Mouse (Mus musculus) myocyte (in vitro differentiated cells): ENCODE data around the gene Stab2. TPM values are rescaled to one million over a fixed set of nuclear protein-coding genes. Genes with fewer than 3 reads are reported as not detected.

ENCODE experiments used
- H3K27me3 ChIP-seq: one replicate; pipeline ENCODE4 v1.6.1; 2011; ENCODE audit not compliant: control insufficient read depth, insufficient read depth, insufficient read length
- H3K36me3 ChIP-seq: one replicate; pipeline ENCODE4 v1.6.1; 2011; ENCODE audit not compliant: control insufficient read depth, insufficient read depth
- H3K4me2 ChIP-seq: one replicate; pipeline ENCODE4 v1.6.1; 2011; ENCODE audit warnings: low read depth, control low read depth
- H3K4me3 ChIP-seq: one replicate; pipeline ENCODE4 v1.5.1; 2011; ENCODE audit warnings: mild to moderate bottlenecking, control low read depth, moderate library complexity
- H3K79me2 ChIP-seq: one replicate; pipeline ENCODE4 v1.6.1; 2011; ENCODE audit not compliant: control insufficient read depth, insufficient read depth
- H3ac ChIP-seq: one replicate; pipeline ENCODE4 v1.6.1; 2011; ENCODE audit not compliant: control insufficient read depth, insufficient read length
- CEBPB ChIP-seq: IDR thresholded peaks from 2 replicates; pipeline ENCODE4 v1.6.1; 2011; ENCODE audit warnings: mild to moderate bottlenecking, moderate library complexity; ENCODE audit not compliant: poor library complexity, insufficient read depth, severe bottlenecking
- E2F4 ChIP-seq: IDR thresholded peaks from one replicate; pipeline ENCODE4 v1.6.1; 2011; ENCODE audit warnings: mild to moderate bottlenecking, control low read depth, moderate library complexity; ENCODE audit not compliant: insufficient read depth
- MAX ChIP-seq: IDR thresholded peaks from one replicate; pipeline ENCODE4 v1.6.1; 2011; ENCODE audit warnings: low read depth, mild to moderate bottlenecking, control low read depth
- MYOD1 ChIP-seq, 3 experiments: IDR thresholded peaks; one replicate each; pipeline ENCODE4 v1.6.1; 2011; ENCODE audit warnings: control low read depth in 2 of 3, low read depth in 2 of 3, mild to moderate bottlenecking in 2 of 3, moderate library complexity in 1 of 3; ENCODE audit not compliant: insufficient read length in 2 of 3, control insufficient read depth in 1 of 3
- MYOG ChIP-seq, 3 experiments: IDR thresholded peaks; one replicate each; pipeline ENCODE4 v1.6.1; 2011; ENCODE audit warnings: control low read depth in 2 of 3, low read depth in 2 of 3, mild to moderate bottlenecking in 2 of 3; ENCODE audit not compliant: insufficient read length in 2 of 3, control insufficient read depth in 1 of 3, insufficient read depth in 1 of 3
- POLR2A ChIP-seq: IDR thresholded peaks from one replicate; pipeline ENCODE4 v1.6.1; 2011; ENCODE audit warnings: low read depth, mild to moderate bottlenecking, control low read depth, moderate library complexity; ENCODE audit not compliant: insufficient read length
- POLR2AphosphoS2 ChIP-seq: IDR thresholded peaks from one replicate; pipeline ENCODE4 v1.6.1; 2011; ENCODE audit warnings: low read depth, control low read depth; ENCODE audit not compliant: insufficient read length
- REST ChIP-seq: IDR thresholded peaks from one replicate; pipeline ENCODE4 v1.6.1; 2011; ENCODE audit warnings: mild to moderate bottlenecking, control low read depth, moderate library complexity; ENCODE audit not compliant: insufficient read depth, insufficient read length
- SRF ChIP-seq: IDR thresholded peaks from one replicate; pipeline ENCODE4 v1.6.1; 2011; ENCODE audit warnings: low read depth; ENCODE audit not compliant: control insufficient read depth, insufficient read length
- TCF12 ChIP-seq: IDR thresholded peaks from one replicate; pipeline ENCODE4 v1.6.1; 2011; ENCODE audit warnings: mild to moderate bottlenecking, control low read depth; ENCODE audit not compliant: poor library complexity, insufficient read depth, severe bottlenecking
- TCF3 ChIP-seq: IDR thresholded peaks from one replicate; pipeline ENCODE4 v1.6.1; 2011; ENCODE audit warnings: low read depth, control low read depth; ENCODE audit not compliant: insufficient read length
- USF1 ChIP-seq: IDR thresholded peaks from one replicate; pipeline ENCODE4 v1.6.1; 2011; ENCODE audit warnings: low read depth, mild to moderate bottlenecking, control low read depth, moderate library complexity
- polyA plus RNA-seq: library from polyadenylated mRNA; unstranded; fragments of >200 nt; fragmentation: generic; extraction: Trizol; gene quantifications from one replicate; pipeline ENCODE4 v1.2.1, GENCODE M21; 2012; ENCODE audit warnings: missing spikeins

Gene Stab2
- polyA plus RNA-seq, 1 experiment = 0.17 TPM

DNA sequence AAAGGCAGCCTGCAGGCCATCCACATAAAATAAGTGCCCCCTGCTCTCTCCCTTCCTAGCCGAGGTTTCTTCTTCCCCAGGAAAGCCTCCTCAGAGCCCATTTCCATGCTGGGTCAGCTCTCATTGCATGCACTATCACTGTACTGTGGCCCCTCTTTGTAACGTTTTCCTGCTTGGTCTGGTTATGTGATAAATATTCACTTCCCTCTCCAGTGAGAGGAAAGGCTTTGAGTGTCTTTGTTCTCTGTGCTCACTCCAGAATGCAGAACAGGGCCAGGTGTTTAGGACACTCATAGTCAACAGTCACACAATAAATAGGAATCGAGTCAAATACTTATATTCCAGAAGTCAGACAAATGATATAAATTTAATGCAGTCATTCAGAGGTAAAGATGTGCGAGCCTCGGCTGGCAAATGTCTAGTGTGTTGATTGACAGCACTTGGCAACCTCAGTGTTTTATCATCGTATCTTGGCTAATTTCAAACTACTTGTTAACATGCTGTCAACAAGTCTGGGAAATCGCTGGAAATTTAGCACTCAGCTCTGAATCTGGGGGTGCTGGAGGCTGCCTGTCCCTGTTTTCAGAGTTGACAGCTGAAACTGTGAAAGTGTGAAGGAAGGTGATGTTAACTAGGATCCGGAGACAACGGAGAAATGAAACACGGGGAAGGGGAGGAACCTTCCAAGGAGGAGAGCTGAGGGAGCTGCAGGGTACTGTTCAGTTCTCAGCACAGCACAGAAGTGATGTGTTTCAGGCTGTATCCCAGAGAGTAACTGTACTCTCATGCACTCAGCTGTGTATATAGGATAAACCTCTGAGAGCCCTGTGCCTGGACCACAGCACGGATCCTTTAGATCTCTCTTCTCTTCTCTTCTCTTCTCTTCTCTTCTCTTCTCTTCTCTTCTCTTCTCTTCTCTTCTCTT is 46.0 kb downstream of the Stab2 start:
- no peak overlapping the region for H3K4me2 ChIP-seq
- H3K27me3 ChIP-seq = no peaks in the 10 kb centered on the region

DNA sequence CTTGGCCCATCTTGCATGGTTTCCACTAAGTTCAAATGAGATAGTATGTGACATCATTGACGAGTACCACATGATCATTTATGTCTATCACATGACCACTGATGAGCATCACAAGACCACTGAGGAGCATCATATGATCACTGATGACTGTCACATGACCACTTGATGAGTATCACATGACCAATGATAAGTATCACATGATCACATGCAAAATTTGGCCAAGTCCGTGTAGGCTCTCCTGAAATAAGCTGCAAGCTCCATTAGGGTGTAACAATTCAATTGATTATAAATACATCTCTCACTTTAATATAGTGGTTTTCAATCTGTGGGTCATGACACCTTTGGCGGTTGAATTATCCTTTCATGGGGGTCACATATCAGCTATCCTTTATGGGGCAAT is 52.5 kb downstream of the Stab2 start:
- Histone ChIP-seq H3K27me3 (no peaks in the 10 kb centered on the region), H3ac (no peak overlapping the region), H3K36me3 (no peaks in the 10 kb centered on the region)

More for the DNA sequence above, 46.0 kb downstream of the Stab2 start:
- Histone ChIP-seq H3ac (no peak overlapping the region), H3K79me2 (no peaks in the 10 kb centered on the region), H3K4me3 (no peak overlapping the region), H3K36me3 (no peaks in the 10 kb centered on the region)
- TF ChIP-seq POLR2AphosphoS2 (no peak), USF1 (no peak), TCF3 (no peak), MYOD1 (IDR thresholded peaks at IDR 0.05; ENCODE audit: control insufficient read depth in 1 of 3, insufficient read length in 2 of 3, low read depth in 2 of 3) (no peak)

DNA sequence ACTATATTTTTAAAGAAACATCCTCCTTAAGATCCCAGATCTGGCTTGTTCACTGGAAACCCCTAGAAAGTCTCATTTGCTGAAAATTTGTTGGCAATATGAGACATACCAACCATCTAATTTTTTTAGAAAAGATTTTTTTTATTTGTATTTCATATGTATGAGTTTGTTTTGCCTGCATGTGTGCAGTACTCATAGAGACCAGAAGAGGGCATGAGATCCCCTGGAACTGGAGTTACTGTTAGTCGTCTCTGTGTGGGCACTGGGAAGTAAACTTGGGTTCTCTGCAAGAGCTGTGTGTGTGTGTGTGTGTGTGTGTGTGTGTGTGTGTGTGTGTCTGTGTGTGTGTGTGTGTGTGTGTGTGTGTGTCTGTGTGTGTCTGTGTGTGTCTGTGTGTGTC is 55.1 kb downstream of the Stab2 start:
- H3K27me3 ChIP-seq = no peaks in the 10 kb centered on the region
- H3K36me3 ChIP-seq = no peaks in the 10 kb centered on the region
- H3K79me2 ChIP-seq = no peaks in the 10 kb centered on the region
- H3K4me2 ChIP-seq = no peak overlapping the region
- no peak overlapping the region for H3ac ChIP-seq
- H3K4me3 ChIP-seq = no peak overlapping the region
- TF ChIP-seq POLR2AphosphoS2 (no peak), TCF12 (no peak), REST (no peak), TCF3 (no peak), E2F4 (no peak), POLR2A (no peak), SRF (no peak), CEBPB (no peak), MAX (no peak), MYOD1 (IDR thresholded peaks at IDR 0.05; ENCODE audit: control insufficient read depth in 1 of 3, insufficient read length in 2 of 3, low read depth in 2 of 3) (no peak), USF1 (no peak), MYOG (IDR thresholded peaks at IDR 0.05; ENCODE audit: control insufficient read depth in 1 of 3, insufficient read depth in 1 of 3, insufficient read length in 2 of 3, low read depth in 2 of 3) (no peak)

More for the DNA sequence above, 52.5 kb downstream of the Stab2 start:
- H3K79me2 ChIP-seq = no peaks in the 10 kb centered on the region
- no peak overlapping the region for H3K4me2 ChIP-seq
- H3K4me3 ChIP-seq = no peak overlapping the region
- TF ChIP-seq TCF12 (no peak), TCF3 (no peak), POLR2A (no peak), CEBPB (no peak), USF1 (no peak), REST (no peak), SRF (no peak), MYOD1 (IDR thresholded peaks at IDR 0.05; ENCODE audit: control insufficient read depth in 1 of 3, insufficient read length in 2 of 3, low read depth in 2 of 3) (no peak), E2F4 (no peak), POLR2AphosphoS2 (no peak), MAX (no peak), MYOG (IDR thresholded peaks at IDR 0.05; ENCODE audit: control insufficient read depth in 1 of 3, insufficient read depth in 1 of 3, insufficient read length in 2 of 3, low read depth in 2 of 3) (no peak)

DNA sequence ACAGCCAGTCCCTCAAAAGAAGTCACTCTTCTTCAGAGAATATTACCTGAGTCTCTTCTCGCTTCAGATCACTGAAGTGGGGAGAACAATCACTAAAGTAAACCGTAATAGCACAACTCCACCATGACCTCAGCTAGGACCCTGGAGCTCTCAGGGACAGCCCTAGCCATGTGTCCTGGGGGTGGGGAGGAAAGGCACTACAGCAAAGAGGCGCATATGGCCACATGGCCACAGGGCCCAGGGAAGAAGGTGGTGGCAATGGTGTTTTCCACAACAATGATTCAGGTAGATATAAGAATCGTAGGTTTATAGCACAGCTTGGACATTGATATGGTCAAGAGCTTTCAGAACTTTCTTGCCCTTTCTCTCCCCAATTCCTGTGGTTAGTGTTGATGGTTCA is 57.0 kb downstream of the Stab2 start:
- Histone ChIP-seq H3K27me3 (no peaks in the 10 kb centered on the region), H3K4me2 (no peak overlapping the region), H3K36me3 (no peaks in the 10 kb centered on the region), H3K4me3 (no peak overlapping the region), H3ac (no peak overlapping the region), H3K79me2 (no peaks in the 10 kb centered on the region)
- TF ChIP-seq MAX (no peak), REST (no peak), POLR2AphosphoS2 (no peak), SRF (no peak), E2F4 (no peak), MYOG (IDR thresholded peaks at IDR 0.05; ENCODE audit: control insufficient read depth in 1 of 3, insufficient read depth in 1 of 3, insufficient read length in 2 of 3, low read depth in 2 of 3) (no peak), POLR2A (no peak), USF1 (no peak), MYOD1 (IDR thresholded peaks at IDR 0.05; ENCODE audit: control insufficient read depth in 1 of 3, insufficient read length in 2 of 3, low read depth in 2 of 3) (no peak), CEBPB (no peak), TCF12 (no peak), TCF3 (no peak)

DNA sequence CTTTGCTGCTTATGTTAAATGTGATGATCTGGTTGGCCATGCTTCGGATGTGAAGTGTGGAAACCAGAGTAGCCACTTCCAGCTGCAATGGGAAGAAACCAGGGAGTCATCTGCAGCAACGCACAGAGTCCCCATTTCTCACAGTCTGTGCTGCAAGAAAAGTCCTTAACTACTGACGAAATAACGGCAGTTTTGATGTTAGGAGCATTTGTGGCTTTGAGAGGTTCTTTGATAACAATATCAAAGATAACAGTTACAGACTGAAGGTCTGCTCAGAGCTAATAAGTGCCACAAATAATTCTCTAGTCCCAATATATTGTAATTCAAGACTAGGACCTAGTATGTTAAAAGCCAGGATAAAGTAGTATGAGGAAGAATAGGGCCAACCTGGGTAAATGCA is 57.9 kb downstream of the Stab2 start:
- no peaks in the 10 kb centered on the region for H3K79me2 ChIP-seq
- TF ChIP-seq MYOD1 (IDR thresholded peaks at IDR 0.05; ENCODE audit: control insufficient read depth in 1 of 3, insufficient read length in 2 of 3, low read depth in 2 of 3) (no peak), USF1 (no peak), POLR2A (no peak), CEBPB (no peak), REST (no peak), POLR2AphosphoS2 (no peak), SRF (no peak), E2F4 (no peak), MYOG (IDR thresholded peaks at IDR 0.05; ENCODE audit: control insufficient read depth in 1 of 3, insufficient read depth in 1 of 3, insufficient read length in 2 of 3, low read depth in 2 of 3) (no peak), TCF12 (no peak)
- H3K4me3 ChIP-seq = no peak overlapping the region
- no peak overlapping the region for H3K4me2 ChIP-seq
- H3ac ChIP-seq = no peak overlapping the region
- H3K36me3 ChIP-seq = no peaks in the 10 kb centered on the region
- no peaks in the 10 kb centered on the region for H3K27me3 ChIP-seq
